Mouse (Mus musculus) gastrocnemius, postnatal 4 days (tissue): ENCODE data around the gene Pkn1. TPM values are rescaled to one million over a fixed set of nuclear protein-coding genes. Genes with fewer than 3 reads are reported as not detected.
A peak's percentile ranks its signal among the peaks of the same experiment; 100 is the strongest.

Experiments
- DNase-seq, 2 experiments: peaks; one replicate each; pipeline ENCODE4 v3.0.0; 2021 to 2022; ENCODE audit warnings: low spot score in 2 of 2, mixed read lengths in 2 of 2
- total RNA-seq, 2 experiments: library from RNA; stranded (reverse); gene quantifications; 2 replicates each; pipeline ENCODE4 v1.2.3; 2021

The Pkn1 gene
- total RNA-seq, 2 experiments from 2014 or later = 56.6 to 60.0 TPM

GRCm38 (mm10) chr8:83724697-83725482 is 25.9 kb upstream of the Pkn1 start:
- peak; percentile 64 to 76 for DNase-seq

GRCm38 (mm10) chr8:83723447-83724083 is 24.6 kb upstream of the Pkn1 start:
- no peak for DNase-seq

- no peak for DNase-seq
These were observed 23.7 kb upstream of the Pkn1 start for GRCm38 (mm10) chr8:83722631-83723030.

DNA sequence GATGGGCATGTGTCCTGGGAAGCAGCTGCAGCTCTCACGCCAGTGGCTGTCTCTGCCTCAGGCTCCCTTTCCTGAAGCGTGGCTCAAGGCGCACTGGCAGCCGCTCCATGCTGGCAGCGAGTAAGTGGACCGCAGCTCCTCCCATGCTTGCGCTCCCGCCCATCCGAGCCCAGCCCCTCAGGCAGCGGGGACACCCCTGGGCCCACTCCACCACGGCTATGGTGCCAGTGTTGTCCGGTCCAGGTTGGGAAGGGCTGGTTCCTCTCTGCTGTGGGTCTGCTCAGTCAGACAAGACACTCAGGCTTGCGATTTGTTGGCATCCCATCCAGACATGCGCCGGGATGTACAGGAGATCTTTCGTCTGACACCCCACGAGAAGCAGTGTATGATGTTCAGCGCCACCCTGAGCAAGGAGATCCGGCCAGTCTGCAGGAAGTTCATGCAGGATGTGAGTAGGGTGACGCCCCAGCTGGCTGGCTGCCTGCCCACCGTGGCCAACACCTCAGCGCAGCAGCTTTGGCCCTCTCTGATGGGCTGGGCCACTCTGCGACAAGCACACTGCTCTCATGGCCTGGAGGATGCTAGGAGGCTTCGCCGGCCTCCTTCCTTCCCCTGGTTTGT is 22.5 kb upstream of the Pkn1 start:
- DNase-seq = no peak

DNA sequence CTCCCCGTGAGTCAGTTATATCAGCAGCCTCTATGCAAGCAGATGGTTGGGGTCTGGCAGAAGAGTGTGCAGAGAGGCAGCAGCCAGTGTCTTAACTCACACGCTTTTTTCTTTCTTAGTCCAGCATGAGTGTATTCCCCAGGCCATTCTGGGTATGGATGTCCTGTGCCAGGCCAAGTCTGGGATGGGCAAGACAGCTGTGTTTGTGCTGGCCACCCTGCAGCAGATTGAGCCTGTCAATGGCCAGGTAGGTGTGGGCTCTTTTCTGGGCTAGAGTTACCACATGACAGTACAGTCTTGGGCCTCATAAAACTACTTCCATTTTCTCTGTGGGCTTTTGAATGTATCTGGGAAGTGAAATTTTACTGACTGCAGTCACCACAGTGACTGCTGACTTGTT is 20.7 kb upstream of the Pkn1 start:
- DNase-seq = no peak

- DNase-seq = no peak
These were observed 20.1 kb upstream of the Pkn1 start for GRCm38 (mm10) chr8:83719048-83719447.

DNA sequence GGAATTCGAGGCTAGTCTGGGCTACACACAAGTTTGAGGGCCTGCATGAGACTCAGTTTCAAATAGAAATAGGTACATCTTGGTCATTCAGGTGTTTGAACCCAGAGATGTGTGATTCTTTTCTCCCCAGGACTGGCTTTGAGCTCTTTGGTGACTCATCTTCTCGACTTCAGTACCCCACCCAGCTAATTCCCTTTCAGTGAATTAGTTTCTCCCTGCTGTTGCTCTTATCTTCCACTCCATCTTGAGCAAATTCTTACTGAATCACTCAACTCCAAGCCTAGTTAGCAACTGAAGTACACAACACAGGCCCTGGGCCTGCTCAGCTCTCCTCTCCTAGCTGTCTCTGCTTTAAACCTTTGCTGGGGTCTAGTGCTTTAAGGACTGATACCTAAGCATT is 17.6 kb upstream of the Pkn1 start:
- DNase-seq = no peak

DNA sequence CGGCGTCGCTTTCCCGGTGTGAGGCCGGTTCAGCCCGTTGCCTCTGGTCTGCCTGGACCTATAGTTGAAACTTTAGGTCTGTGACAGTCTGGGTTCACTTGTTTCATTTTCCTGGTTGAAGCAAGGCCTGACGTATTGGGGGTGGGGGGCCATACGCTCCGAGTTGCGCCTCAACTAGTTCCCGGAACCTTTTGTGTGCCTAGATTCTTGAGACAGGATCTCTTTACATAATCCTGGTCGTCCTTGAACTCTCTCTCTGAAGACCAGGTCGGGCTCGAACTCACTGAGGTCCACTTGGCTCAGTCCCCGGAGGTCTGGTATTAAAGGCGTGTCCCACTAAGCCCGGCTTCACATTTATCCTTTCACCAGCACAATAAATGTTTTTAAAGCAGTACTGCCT is 16.8 kb upstream of the Pkn1 start:
- DNase-seq = no peak

DNA sequence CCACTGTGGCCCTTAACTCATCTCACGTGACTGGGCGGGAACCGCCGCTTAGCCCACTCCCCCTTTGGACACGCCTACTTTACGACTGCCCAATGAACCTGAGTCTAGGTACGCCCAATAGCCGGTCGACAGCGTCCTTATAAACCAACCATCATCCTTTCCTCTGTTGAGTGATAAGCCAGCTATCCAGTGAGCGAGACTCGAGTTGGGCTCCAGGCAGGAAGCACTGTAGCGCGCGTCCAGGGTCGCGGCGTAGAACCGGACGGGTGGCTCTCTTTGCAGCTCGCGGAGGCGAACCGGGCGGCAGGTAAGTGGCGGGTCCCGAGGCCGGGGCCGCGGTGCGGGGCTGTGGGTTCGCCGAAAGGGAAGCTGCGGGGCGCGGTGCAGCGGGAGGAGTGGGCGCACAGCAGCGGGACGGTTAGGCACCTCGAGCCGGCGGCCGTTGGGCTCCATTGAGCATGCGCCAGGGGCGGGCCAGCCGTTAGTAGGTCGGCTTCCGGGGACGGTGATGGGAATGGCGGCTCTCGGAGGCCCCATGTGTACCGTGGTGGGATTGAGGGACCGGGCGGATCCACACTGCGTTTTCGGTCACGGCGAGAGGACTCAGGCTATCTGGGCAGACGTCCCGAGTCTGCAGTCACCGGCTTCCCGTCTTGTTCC is 16.2 kb upstream of the Pkn1 start, which contains the start of gene Ddx39:
Gene Ddx39 (plus strand): TSS at position 147 of the 660 bp plus-strand sequence.
- peak; percentile 83 to 94 for DNase-seq

- DNase-seq = no peak
These were observed 15.7 kb upstream of the Pkn1 start for GRCm38 (mm10) chr8:83714676-83715030.

DNA sequence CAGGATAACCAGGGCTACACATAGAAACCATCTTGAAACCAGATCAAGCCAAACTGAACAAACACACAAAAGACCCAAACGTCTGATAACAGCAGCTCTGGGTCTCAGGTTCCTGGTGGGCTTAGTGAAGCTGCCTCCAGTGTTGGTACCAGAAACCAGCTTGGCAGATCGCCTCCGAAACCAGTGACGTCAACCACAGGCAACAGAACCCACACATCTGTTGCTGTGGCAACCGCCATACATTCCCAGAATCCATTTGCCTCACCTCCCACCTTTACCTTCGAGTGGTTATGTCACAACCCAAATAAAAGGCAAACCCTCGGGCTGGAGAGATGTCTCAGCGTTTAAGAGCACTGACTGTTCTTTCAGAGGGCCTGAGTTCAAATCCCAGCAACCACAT is 8.6 kb upstream of the Pkn1 start:
- DNase-seq = no peak

- no peak for DNase-seq
These were observed 7.4 kb upstream of the Pkn1 start for GRCm38 (mm10) chr8:83706411-83706810.

DNA sequence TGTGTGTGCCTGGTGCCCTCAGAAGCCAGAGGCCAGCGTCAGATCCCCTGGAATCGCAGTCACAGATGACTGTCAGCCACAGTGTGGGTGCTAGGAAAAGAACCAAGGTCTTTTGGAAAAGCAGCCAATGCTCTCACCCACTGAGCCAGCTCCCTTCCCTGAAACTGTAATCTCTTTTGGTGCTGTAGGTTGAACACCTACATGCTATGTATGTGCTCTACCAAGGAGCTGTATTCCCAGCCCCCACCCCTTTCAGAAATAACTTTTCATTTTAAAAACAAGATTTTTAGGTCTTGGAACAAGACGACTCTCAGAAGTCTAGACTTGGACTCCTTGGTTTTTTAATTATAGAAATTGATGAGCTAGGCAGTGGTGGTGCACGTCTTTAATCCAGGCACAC is 4.4 kb upstream of the Pkn1 start:
- no peak for DNase-seq

GRCm38 (mm10) chr8:83700423-83701085 is 1.6 kb upstream of the Pkn1 start:
- no peak for DNase-seq

DNA sequence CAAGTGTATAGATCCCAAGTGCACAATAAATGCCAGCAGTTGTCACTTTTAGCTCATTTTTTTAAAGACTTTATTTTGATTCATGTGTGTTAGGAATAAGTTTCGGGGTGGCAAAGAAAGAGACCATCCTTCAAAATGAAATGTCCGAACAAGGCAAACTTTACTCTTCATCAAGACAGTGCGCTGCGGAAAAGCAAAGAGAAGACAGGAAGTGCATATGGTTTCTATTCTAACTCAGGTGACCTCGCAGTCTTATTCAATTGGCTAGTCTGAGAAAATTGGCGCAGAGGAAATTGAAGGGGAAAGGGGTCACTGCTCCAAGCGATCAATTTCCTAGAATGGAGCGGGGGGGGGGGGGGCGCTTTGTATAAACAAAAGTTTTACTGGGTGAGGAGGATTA is 587 bp upstream of the Pkn1 start:
- DNase-seq = no peak

- DNase-seq = no peak
These were observed 703 bp downstream of the Pkn1 start for GRCm38 (mm10) chr8:83698291-83698660.

DNA sequence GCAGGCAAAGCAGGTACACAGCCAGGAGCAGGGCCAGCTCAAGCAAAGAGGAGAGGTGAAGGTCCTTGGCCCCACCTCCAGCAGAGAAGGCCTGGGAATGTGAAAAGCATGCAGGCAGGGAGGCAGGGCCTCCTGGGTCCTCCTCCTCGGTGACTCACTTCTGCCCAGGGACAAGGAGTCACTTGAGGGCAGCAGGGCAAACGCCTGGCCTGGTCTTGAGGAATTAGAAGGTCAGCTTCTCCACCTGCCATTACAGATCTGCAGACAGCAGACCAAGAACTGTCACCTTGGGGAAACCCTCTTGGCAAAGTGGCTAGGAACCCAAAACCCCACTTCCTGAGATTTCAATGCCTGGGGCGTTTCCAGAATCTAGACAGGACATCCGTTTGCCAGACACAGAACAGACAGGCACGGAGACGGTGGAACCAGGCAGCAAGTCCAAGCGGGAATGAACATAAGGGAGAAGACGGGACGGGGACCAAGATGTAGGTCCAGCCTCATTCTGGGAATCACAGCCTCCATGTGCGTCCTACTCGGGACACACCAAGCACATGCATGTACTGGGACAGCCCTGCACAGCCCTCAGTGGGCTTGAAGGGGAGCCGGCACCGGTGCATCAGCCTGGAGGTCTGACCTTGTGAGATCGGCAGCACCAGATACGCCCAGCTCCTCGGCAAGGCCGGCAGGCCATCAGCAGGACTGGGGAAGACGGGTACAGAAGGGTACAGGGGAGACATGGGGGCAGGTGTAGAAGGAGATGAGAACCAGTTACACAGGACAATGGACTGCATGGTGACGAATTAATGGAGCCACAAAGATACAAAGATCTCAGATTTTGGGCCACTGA is 1.4 kb downstream of the Pkn1 start:
- DNase-seq = no peak

DNA sequence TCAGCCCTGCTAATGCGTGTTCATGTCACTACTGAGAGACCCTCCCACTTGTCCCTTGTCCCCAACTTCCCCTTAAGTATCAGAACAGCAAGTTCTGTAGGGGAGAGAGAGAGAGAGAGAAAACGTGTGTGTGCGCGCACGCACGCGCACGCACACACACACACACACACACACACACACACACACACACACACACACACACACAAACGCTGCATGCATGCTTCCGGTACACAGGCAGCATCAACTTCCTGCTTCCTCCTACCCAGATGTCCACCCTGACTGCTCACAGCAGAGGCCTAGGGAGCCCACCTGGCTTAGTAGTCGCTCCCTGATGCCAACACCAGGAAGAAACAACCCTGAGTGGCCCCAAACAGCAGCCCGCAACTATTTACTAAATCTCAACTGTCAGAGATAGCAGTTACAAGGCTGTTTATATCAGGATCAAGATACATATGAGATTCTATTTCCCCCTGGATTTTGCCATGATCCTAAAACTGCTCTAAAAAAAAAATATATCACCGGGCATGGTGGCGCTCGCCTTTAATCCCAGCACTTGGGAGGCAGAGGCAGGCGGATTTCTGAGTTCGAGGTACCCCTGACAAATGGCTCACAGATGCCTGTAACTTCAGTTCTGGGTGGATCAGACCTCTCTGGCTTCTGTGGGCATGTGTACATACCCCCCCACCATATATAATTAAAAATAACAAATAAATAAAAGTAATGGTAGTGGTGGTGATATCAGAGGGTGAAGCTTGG is 3.5 kb downstream of the Pkn1 start:
- no peak for DNase-seq

DNA sequence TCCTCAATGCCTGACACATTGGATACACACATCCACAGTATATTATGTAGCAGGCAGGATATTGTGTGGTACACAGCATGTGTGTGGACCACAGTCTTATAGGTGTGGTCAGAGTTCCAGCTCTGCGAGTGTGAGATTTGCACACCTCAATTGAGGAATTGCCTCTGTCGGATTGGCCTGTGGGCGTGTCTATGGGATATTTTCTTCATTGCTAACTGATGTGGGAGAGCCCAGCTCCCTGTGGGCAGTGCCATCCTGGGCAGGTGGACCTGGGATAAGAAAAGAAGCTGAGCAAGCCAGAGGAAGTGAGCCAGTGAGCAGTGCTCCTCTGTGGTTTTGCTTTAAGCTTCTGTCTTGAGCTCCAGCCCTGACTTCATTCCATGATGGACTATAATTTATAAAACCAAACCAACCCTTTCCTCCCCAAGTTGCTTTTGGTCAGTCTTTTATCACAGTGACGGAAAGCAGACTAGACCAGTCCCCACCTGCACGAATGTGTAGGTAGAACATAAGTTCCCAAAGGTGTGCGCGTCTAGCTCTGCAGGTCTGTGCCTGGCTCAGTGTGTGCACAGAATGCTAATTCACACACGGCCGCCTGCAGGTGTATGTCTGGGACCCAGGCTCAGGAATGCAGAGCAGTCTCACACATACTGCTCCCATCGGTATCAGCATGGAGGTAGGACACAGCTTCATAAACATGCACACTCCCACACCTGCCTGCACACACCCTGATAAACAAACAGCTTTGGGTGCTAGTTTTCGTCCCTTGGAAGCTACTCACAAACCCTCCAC is 4.4 kb downstream of the Pkn1 start:
- no peak for DNase-seq
